Mouse (Mus musculus): ENCODE data around the gene Eed. TPM values are rescaled to one million over a fixed set of nuclear protein-coding genes. Genes with fewer than 3 reads are reported as not detected.

Gene Eed
- polyA plus RNA-seq (2015; fragmentation: Nextera tagmentation; extraction: Ambion mirVana): 65.7 and 67.2 TPM in 2 replicates

DNA sequence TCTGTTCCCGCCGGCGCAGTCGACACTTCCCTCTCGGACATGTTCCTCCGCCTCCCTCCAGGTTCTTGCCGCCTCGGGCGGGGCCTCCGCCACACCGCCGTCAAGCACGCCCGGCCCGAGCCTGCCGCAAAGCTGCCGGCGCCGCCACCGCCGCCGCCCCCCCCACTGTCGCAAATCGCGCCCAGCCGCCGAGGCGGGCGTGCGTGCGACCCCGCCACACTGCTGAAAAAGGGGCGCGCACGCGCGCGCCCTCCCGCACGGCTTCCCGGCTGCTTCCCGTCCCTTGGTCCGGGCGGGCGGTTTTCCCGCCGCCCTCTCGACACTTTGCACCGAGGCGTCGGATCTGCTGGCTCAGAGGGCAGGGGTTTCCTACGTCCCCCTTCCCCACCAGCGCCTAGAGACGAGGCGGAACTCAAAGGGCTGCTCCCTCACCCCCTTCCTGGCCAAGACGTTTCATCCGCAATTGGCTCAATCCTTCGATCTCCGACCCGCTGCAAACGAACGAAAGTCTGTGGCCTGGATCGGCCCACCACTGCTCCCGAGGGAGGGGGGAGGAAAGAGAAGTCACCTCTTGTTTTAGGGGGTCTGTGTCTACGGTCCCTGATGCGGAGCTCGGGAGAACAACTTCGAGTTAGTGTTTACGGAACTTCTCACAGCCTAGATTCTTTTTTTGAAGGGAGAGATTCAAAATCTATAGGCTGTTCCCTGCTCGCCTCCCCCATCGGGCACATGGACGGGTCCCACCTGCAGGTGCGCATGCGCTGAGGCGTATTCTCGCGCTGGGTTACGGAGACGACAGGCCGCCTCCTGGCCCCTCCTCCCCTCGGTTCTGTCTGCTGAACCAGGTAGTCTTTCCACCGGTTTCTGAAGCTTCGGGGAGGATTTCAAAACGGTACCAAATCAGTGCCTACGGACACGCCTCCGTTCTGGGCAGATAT is at the start of gene Eed:
TSS of gene Eed (minus strand) at position 499 of the 938 bp plus-strand sequence.
- Histone ChIP-seq H3K36me3 (ENCODE audit: control insufficient read depth, insufficient read depth, low read length) (peaks cover 9% of the 10 kb centered on the region), H3K4me1 (replicated peaks; ENCODE audit: control insufficient read depth, insufficient read depth, low read length) (peaks cover 10% of the 10 kb centered on the region; the same call in 1 of the 2 replicates), H3K9ac (ENCODE audit: low read length) (peak within 1 kb of the TSS; percentile 92), H3K4me3 (ENCODE audit: low read length) (peak within 1 kb of the TSS; percentile 78), H3K9me3 (ENCODE audit: control insufficient read depth, low read length) (no peaks in the 10 kb centered on the region), H3K4me2 (ENCODE audit: low read depth, low read length) (peak within 1 kb of the TSS; percentile 73), H3K27ac (ENCODE audit: low read length) (peak within 1 kb of the TSS; percentile 100), H3K27me3 (ENCODE audit: control insufficient read depth, insufficient read depth, low read depth, low read length) (no peaks in the 10 kb centered on the region)
- peak; percentile 90 for ATAC-seq (ENCODE audit: low read depth)
- under 1% methylated on average over 64 of the region's 87 CpGs for WGBS

DNA sequence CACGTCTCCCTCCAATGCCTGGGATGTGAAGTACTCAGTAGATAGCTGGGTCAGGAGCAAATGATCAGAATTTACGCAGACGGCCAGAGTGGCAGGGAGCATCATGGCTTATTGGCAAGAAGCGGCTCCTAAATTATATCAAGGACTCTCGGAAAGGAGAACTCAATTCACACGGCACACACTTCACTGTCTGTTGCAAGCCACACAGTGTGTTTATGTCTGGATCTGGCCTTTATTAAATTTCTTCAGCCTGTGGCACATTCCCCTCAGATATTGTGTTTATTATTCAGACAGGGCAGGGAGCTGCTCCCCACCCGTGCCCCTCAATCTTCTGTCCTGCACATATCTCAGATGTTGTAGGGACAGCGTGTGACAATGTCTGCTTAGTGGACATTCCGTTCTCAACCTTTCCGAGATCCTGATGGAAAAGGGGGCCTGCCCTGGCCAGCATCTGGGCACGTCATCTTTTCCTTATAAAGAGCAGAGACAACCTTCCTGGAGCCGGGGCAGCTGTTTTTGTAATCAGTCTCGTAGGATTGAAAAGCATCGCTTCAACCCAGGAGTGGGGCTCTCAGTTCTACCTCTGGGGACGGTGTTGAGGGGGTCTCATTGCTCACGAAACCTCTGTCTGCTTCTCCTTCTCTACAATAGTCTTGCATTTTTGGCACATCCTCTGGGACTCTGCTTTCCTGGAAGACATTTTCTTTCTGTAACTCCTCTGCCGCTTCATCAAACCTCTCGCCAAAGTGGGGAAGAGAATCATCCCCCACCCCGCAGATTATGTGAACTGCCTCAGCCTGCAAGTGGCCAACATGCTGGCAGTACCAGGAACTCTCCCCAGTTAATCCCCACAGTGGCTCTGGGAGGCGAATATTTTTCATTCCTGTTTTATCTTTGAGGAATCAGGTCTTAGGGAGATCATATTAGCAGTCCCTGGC is 49.0 kb upstream of the Eed start:
- no peak overlapping the region for H3K4me3 ChIP-seq (ENCODE audit: low read length)
- WGBS: 31% methylated on average over 20 of the region's 20 CpGs
- no peaks in the 10 kb centered on the region for H3K27me3 ChIP-seq (ENCODE audit: control insufficient read depth, insufficient read depth, low read depth, low read length)
- H3K27ac ChIP-seq (ENCODE audit: low read length): peak overlapping the region; percentile 82
- peaks cover 36% of the 10 kb centered on the region for H3K4me1 ChIP-seq (replicated peaks; ENCODE audit: control insufficient read depth, insufficient read depth, low read length)
- no peaks in the 10 kb centered on the region for H3K36me3 ChIP-seq (ENCODE audit: control insufficient read depth, insufficient read depth, low read length)
- H3K9ac ChIP-seq (ENCODE audit: low read length): peak overlapping the region; percentile 47
- ATAC-seq (ENCODE audit: low read depth): peak; percentile 70
- no peaks in the 10 kb centered on the region for H3K9me3 ChIP-seq (ENCODE audit: control insufficient read depth, low read length)
- peak overlapping the region; percentile 29 for H3K4me2 ChIP-seq (ENCODE audit: low read depth, low read length)

DNA sequence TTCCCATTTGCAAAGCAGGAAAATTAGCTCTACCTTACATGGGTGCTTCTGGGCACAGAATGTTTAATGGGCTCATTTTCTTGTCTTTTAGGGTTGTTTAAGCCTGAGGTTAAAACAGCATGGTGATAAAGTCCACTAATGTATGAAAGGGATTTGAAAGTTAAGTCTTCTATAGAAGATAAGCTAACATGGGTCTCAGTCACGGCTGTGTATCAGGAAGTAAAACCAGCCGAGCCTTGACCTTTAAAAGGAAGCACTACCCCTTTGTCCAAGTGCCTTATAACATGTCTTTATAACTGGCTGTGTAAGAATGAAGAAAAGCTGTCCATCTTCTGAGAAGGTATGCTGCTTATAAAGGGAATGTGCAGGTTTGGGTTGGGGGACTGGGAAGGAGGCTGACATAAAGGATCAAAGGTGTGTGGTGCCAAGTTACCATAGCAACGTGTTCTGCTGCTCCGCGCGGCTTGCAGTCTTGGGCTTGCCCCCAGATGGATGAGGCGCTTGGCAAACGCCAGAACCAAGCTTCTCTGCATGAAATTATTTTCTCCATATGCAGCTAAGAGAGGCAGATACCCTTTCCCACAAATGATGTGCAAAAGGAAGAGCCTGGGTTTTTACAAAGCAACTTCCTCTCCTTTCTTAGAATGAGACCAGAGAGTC is 48.2 kb upstream of the Eed start:
- Histone ChIP-seq H3K4me2 (ENCODE audit: low read depth, low read length) (peak overlapping the region; percentile 5; the same call in 1 of the 2 replicates), H3K4me3 (ENCODE audit: low read length) (no peak overlapping the region), H3K27me3 (ENCODE audit: control insufficient read depth, insufficient read depth, low read depth, low read length) (no peaks in the 10 kb centered on the region), H3K36me3 (ENCODE audit: control insufficient read depth, insufficient read depth, low read length) (no peaks in the 10 kb centered on the region), H3K9ac (ENCODE audit: low read length) (peak overlapping the region; percentile 47), H3K27ac (ENCODE audit: low read length) (peak overlapping the region; percentile 82), H3K9me3 (ENCODE audit: control insufficient read depth, low read length) (no peaks in the 10 kb centered on the region), H3K4me1 (replicated peaks; ENCODE audit: control insufficient read depth, insufficient read depth, low read length) (peaks cover 35% of the 10 kb centered on the region)
- WGBS: 7% methylated on average over 8 of the region's 8 CpGs
- ATAC-seq (ENCODE audit: low read depth): peak; percentile 41

DNA sequence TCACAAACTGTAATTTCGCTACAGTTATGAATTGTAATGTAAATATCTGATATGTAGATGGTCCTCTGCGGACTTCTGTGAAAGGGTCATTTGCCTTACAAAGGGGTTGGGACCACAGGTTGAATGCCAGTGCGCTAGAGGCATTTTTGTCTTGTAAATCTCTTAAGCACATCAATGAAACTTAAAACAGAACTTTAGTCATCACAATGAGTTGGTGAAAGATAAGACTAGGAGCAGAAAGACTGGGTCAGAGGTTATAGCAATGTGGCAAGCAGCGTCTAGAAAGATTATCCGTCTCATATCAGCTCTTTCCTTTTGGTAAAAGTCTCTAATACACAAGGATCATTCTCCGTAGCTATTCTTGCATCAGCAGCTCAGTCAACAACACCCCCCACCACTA is 44.2 kb upstream of the Eed start:
- no peak for ATAC-seq (ENCODE audit: low read depth)
- Histone ChIP-seq H3K4me3 (ENCODE audit: low read length) (no peak overlapping the region), H3K4me2 (ENCODE audit: low read depth, low read length) (no peak overlapping the region), H3K9ac (ENCODE audit: low read length) (no peak overlapping the region), H3K4me1 (replicated peaks; ENCODE audit: control insufficient read depth, insufficient read depth, low read length) (peaks cover 24% of the 10 kb centered on the region), H3K27ac (ENCODE audit: low read length) (no peak overlapping the region), H3K9me3 (ENCODE audit: control insufficient read depth, low read length) (no peaks in the 10 kb centered on the region), H3K27me3 (ENCODE audit: control insufficient read depth, insufficient read depth, low read depth, low read length) (no peaks in the 10 kb centered on the region), H3K36me3 (ENCODE audit: control insufficient read depth, insufficient read depth, low read length) (no peaks in the 10 kb centered on the region)
- 53% methylated on average over 6 of the region's 6 CpGs for WGBS

DNA sequence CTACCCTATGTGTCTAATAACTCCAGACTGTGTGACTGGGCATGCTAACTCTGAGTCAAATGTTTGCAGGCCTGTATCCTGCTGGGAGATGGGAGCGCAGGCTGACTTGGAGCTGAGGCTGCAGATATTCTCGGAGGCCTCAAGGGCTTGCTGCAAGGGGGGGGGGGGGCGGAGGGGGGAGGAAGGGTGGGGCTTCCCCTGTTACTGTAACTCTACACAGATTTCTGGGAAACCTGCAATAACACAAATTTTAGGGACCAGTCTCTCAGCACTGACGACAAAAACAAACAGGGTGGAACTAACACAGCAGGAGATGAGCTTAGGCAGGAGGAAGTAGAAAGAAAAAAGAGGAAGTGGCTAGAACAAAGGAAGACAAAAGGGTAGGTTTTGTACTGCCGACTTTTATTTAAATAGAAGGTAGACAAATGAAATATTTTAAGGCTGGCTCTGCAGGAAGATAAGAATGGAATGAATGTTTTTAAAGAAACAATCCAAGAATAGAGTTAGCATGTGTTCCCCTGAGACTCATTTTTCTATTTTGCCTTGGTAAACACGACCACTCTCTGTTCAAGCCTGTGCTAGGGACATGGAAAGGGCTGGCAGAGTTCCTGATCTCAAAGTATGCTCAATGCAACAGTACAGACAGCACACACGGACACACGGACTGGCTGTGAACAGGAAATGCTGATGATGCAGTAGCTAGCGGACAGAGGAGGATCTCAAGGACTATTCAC is 42.4 kb upstream of the Eed start:
- ATAC-seq (ENCODE audit: low read depth): peak; percentile 71
- Histone ChIP-seq H3K4me3 (ENCODE audit: low read length) (no peak overlapping the region), H3K9me3 (ENCODE audit: control insufficient read depth, low read length) (no peaks in the 10 kb centered on the region), H3K27ac (ENCODE audit: low read length) (peak overlapping the region; percentile 59), H3K9ac (ENCODE audit: low read length) (no peak overlapping the region), H3K36me3 (ENCODE audit: control insufficient read depth, insufficient read depth, low read length) (no peaks in the 10 kb centered on the region), H3K27me3 (ENCODE audit: control insufficient read depth, insufficient read depth, low read depth, low read length) (no peaks in the 10 kb centered on the region), H3K4me2 (ENCODE audit: low read depth, low read length) (no peak overlapping the region), H3K4me1 (replicated peaks; ENCODE audit: control insufficient read depth, insufficient read depth, low read length) (peaks cover 10% of the 10 kb centered on the region)
- WGBS: 19% methylated on average over 8 of the region's 9 CpGs

DNA sequence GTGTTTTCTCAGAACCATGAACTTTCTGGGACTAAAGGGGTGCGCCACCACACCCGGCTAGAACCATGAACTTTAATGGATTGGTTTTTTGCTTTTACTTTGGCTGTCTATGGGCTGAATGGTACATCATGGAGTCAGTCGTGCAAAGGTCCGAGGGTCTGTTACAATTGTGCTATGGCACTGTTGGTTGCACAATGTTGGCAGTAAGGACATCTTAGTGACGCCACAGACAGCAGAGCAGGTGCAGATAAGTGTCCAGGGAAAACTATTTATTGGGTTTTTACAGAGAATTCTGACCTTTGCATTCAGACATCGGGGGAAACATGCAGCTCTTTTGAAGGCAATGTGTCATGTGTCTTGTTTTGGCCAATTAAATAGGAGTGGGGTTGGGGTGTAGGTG is 39.5 kb upstream of the Eed start:
- no peak overlapping the region for H3K4me3 ChIP-seq (ENCODE audit: low read length)
- 0 out of 2 replicates have a peak overlapping the region, but pooled peaks have one; percentile 24 for H3K27ac ChIP-seq (ENCODE audit: low read length)
- H3K4me2 ChIP-seq (ENCODE audit: low read depth, low read length): no peak overlapping the region
- H3K9me3 ChIP-seq (ENCODE audit: control insufficient read depth, low read length): no peaks in the 10 kb centered on the region
- H3K36me3 ChIP-seq (ENCODE audit: control insufficient read depth, insufficient read depth, low read length): no peaks in the 10 kb centered on the region
- no peaks in the 10 kb centered on the region for H3K27me3 ChIP-seq (ENCODE audit: control insufficient read depth, insufficient read depth, low read depth, low read length)
- no peak for ATAC-seq (ENCODE audit: low read depth)
- peaks cover 11% of the 10 kb centered on the region for H3K4me1 ChIP-seq (replicated peaks; ENCODE audit: control insufficient read depth, insufficient read depth, low read length)
- H3K9ac ChIP-seq (ENCODE audit: low read length): no peak overlapping the region
- WGBS: 86% methylated on average over 6 of the region's 6 CpGs

DNA sequence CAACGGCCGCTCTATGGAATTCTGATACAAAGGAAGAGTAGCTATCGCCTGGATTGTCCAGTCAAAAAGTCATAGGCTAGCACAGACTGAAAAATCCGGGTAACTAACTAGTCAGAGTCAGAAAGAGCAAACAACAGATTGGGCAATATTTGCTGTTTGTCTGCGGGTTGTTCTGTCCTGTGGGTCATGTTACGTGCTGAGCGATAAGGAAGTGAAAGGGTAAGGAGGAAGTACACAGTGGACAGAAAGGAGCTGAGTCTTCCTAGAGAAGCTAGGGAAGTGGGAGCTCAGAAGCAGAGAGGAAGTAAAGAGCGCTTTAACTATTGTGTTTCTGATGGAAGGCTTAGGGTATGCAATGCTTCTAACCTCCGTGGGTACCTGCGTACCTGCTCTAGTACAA is 38.8 kb upstream of the Eed start:
- H3K4me2 ChIP-seq (ENCODE audit: low read depth, low read length): no peak overlapping the region
- no peak overlapping the region for H3K9ac ChIP-seq (ENCODE audit: low read length)
- H3K36me3 ChIP-seq (ENCODE audit: control insufficient read depth, insufficient read depth, low read length): no peaks in the 10 kb centered on the region
- ATAC-seq (ENCODE audit: low read depth): 0 out of 2 replicates have a peak, but pooled peaks have one; percentile 35
- WGBS: 56% methylated on average over 10 of the region's 10 CpGs
- no peaks in the 10 kb centered on the region for H3K27me3 ChIP-seq (ENCODE audit: control insufficient read depth, insufficient read depth, low read depth, low read length)
- peaks cover 11% of the 10 kb centered on the region for H3K4me1 ChIP-seq (replicated peaks; ENCODE audit: control insufficient read depth, insufficient read depth, low read length)
- no peak overlapping the region for H3K27ac ChIP-seq (ENCODE audit: low read length)
- H3K9me3 ChIP-seq (ENCODE audit: control insufficient read depth, low read length): no peaks in the 10 kb centered on the region
- no peak overlapping the region for H3K4me3 ChIP-seq (ENCODE audit: low read length)

DNA sequence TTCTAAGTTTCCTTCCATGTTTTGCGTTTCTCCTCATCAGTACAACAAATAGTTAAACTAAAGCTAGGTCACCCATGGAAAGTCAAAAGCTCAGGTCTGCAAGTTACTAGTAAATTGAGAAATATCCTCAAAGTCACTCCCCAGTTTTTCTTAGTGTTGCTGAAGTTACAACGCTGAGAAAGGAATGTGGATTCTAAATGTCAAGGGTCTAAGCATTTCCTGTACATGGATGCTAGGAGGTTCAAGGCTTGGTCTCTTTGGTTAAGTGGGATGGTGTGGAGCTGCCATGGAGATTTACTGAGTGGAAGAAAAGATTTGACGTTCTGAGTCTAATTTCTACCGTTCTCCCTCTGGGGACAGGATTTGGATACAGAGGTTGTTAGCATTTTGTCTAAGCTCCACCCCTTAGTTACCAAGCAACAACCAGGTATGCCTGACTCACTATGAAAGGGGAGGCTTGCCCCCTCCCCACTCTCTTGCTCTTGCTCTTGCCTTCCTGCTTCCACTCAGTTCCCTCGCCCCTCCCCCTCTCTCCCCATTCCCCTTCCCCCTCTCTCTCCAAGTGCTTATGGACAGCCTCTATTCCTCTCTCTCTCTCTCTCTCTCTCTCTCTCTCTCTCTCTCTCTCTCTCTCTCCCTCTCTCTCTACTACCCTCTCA is 36.3 kb upstream of the Eed start:
- H3K4me2 ChIP-seq (ENCODE audit: low read depth, low read length): no peak overlapping the region
- peak overlapping the region; percentile 26 for H3K27ac ChIP-seq (ENCODE audit: low read length)
- no peaks in the 10 kb centered on the region for H3K9me3 ChIP-seq (ENCODE audit: control insufficient read depth, low read length)
- no peaks in the 10 kb centered on the region for H3K36me3 ChIP-seq (ENCODE audit: control insufficient read depth, insufficient read depth, low read length)
- H3K9ac ChIP-seq (ENCODE audit: low read length): no peak overlapping the region
- WGBS: 16% methylated on average over 5 of the region's 5 CpGs
- peak; percentile 55 for ATAC-seq (ENCODE audit: low read depth)
- H3K27me3 ChIP-seq (ENCODE audit: control insufficient read depth, insufficient read depth, low read depth, low read length): no peaks in the 10 kb centered on the region
- H3K4me1 ChIP-seq (replicated peaks; ENCODE audit: control insufficient read depth, insufficient read depth, low read length): peaks cover 6% of the 10 kb centered on the region
- H3K4me3 ChIP-seq (ENCODE audit: low read length): no peak overlapping the region

Measured in lung, embryonic 16.5 days (tissue).